Mouse (Mus musculus) intestine, embryonic 14.5 days (tissue): ENCODE data around the gene D630045J12Rik. TPM values are rescaled to one million over a fixed set of nuclear protein-coding genes. Genes with fewer than 3 reads are reported as not detected.

Source experiments
- ATAC-seq: fragments of 200-750 bp; cut with Nextera tagmentation; replicated peaks from 2 replicates; pipeline ENCODE4 v1.8.0; 2017; ENCODE audit warnings: low read depth, moderate number of reproducible peaks, moderate TSS enrichment, moderate library complexity; ENCODE audit not compliant: low FRiP score, low TSS enrichment
- DNase-seq: peaks from one replicate; pipeline ENCODE4 v3.0.0-alpha.2; 2018; ENCODE audit warnings: low spot score
- H3K27ac ChIP-seq: fragments of 300-500 bp; sonication (generic); 2 replicates; pipeline ENCODE4 v1.5.1; 2014; ENCODE audit warnings: low read depth, mild to moderate bottlenecking, control low read depth
- H3K27me3 ChIP-seq: fragments of 300-500 bp; sonication (generic); replicated peaks from 2 replicates; pipeline ENCODE4 v1.6.1; 2014; ENCODE audit warnings: low read length, control low read depth; ENCODE audit not compliant: control insufficient read depth, insufficient read depth
- H3K36me3 ChIP-seq: fragments of 300-500 bp; sonication (generic); 2 replicates; pipeline ENCODE4 v1.6.1; 2014; ENCODE audit warnings: low read length, control low read depth; ENCODE audit not compliant: control insufficient read depth, insufficient read depth
- H3K4me1 ChIP-seq: fragments of 300-500 bp; sonication (generic); replicated peaks from 2 replicates; pipeline ENCODE4 v1.6.1; 2014; ENCODE audit warnings: low read length, control low read depth, mixed read lengths; ENCODE audit not compliant: control insufficient read depth, insufficient read depth
- H3K4me2 ChIP-seq: fragments of 300-500 bp; sonication (generic); 2 replicates; pipeline ENCODE4 v1.6.1; 2014; ENCODE audit warnings: low read length
- H3K4me3 ChIP-seq: fragments of 300-500 bp; sonication (generic); 2 replicates; pipeline ENCODE4 v1.5.1; 2014; ENCODE audit warnings: low read depth, low read length, control low read depth, mixed read lengths
- H3K9ac ChIP-seq: fragments of 300-500 bp; sonication (generic); 2 replicates; pipeline ENCODE4 v1.6.1; 2014; ENCODE audit warnings: mild to moderate bottlenecking, low read length
- H3K9me3 ChIP-seq: fragments of 300-500 bp; sonication (generic); 2 replicates; pipeline ENCODE4 v1.6.1; 2016; ENCODE audit warnings: low read length, control low read depth; ENCODE audit not compliant: control insufficient read depth
- WGBS: fragments of 180-500 bp; shearing (Covaris S2); extraction: QIAGEN DNeasy Blood & Tissue Kit; methylation state at CpG from one replicate; pipeline ENCODE4 v1.1.7; 2014; 5-methylcytosine and 5-hydroxymethylcytosine counted together
- polyA plus RNA-seq: library from polyadenylated mRNA; unstranded; fragments of >200 nt; fragmentation: Nextera tagmentation; extraction: Ambion mirVana; gene quantifications from 2 replicates; pipeline ENCODE4 v1.2.1, GENCODE M21; 2014

The D630045J12Rik gene
- polyA plus RNA-seq, 1 experiment from 2014 or later, result 5.6 TPM

DNA sequence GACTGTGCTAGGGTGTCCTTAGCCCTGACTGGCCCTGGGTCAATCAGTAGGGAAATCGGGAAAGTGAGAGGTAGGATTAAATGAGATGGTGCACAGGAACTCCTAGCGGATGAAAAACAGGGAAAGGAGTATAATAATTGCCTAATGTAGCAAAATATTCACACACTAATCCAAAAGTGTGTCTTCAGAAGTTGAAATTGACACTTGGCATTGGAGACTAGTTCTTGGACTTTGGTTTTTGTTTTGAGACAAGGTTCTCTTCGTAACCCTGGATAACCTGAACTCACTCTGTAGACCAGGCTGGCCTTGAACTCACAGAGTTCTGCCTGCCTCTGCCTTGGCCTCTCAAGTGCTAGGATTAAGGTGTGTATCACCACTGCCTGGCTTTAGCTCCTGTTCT is 20.0 kb downstream of the D630045J12Rik start:
- no peaks in the 10 kb centered on the region for H3K36me3 ChIP-seq
- H3K27me3 ChIP-seq, result no peaks in the 10 kb centered on the region
- H3K4me3 ChIP-seq, result no peak overlapping the region
- WGBS, result 96% methylated on average over 3 of the region's 3 CpGs
- DNase-seq, result no peak
- H3K9ac ChIP-seq, result no peak overlapping the region
- peaks cover 12% of the 10 kb centered on the region for H3K4me1 ChIP-seq
- no peak for ATAC-seq
- no peak overlapping the region for H3K27ac ChIP-seq
- H3K9me3 ChIP-seq, result 0 out of 2 replicates have a peak, but pooled peaks cover 4% of the 10 kb centered on the region
- H3K4me2 ChIP-seq, result no peak overlapping the region

DNA sequence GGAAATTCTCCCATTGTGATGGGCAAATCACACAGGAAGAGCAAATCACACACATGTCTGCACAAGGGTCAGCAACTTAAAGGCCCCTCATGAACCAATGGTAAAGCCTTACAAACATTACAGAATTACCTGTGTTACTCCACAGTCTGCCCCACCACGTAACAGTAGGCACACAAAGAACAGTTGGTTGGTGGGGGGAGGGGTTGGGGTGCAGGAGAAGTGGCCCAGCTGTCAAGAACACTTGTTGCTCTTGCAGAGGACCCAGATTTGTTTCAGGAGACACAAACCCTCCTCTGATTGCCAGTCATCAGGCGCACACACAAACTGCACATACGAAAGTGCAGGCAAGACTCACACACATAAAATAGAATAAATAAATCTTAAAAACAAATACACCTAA is 20.9 kb downstream of the D630045J12Rik start:
- DNase-seq, result no peak
- no peak for ATAC-seq
- no peak overlapping the region for H3K4me2 ChIP-seq
- H3K9me3 ChIP-seq, result peaks cover 9% of the 10 kb centered on the region; the same call in 1 of the 2 replicates
- H3K27me3 ChIP-seq, result no peaks in the 10 kb centered on the region
- H3K9ac ChIP-seq, result no peak overlapping the region
- WGBS, result 75% methylated on average over 3 of the region's 3 CpGs
- H3K27ac ChIP-seq, result no peak overlapping the region
- H3K4me3 ChIP-seq, result no peak overlapping the region
- H3K36me3 ChIP-seq, result no peaks in the 10 kb centered on the region
- H3K4me1 ChIP-seq, result peaks cover 12% of the 10 kb centered on the region

DNA sequence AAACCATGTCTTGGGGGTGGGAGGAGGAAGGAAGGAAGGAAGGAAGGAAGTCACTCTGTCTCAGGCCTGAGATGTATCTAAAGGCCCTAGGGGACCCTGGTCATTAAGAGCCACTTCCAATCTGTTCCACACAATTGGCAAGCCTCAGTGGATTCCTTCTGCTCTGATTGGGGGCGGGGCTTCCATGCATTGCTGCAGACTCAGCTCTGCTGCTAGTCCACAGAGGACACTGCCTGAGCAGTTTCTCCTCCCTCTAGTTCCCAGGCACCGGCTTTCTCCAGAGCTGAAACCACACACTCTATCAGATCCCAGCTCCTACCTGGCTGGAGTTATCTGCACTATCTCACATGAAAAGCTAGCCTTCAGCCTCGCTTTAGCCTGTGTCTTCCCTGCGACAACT is 21.8 kb downstream of the D630045J12Rik start:
- Histone ChIP-seq H3K4me3 (no peak overlapping the region), H3K9ac (no peak overlapping the region), H3K27me3 (no peaks in the 10 kb centered on the region), H3K9me3 (peaks cover 9% of the 10 kb centered on the region; the same call in 1 of the 2 replicates), H3K36me3 (no peaks in the 10 kb centered on the region), H3K4me1 (peaks cover 12% of the 10 kb centered on the region), H3K4me2 (no peak overlapping the region), H3K27ac (no peak overlapping the region)
- WGBS, result 55% methylated on average over 4 of the region's 4 CpGs
- ATAC-seq (peak; percentile 43; the same call in 1 of the 2 replicates), DNase-seq (no peak)

DNA sequence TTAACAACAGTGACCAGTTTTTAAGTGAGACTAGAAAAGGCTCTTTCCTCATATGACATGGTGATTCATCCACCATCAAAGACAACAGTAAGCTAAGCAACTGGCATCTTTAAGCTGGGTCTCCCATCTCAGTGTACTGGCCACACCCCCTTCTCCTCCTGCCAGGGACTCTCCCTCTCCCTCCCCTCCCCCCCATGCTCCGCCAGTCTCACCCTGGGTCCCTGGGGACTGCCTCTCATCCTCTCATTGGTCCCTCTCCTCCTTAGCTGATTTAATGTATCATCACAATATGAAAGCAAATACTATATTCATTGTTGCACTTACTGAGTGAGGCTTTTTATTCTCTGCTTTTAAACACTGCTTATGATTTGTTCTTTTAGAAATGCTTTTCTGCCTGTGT is 29.7 kb downstream of the D630045J12Rik start:
- WGBS, result 50% methylated on average over 1 of the region's 1 CpGs
- ATAC-seq, result no peak
- H3K4me3 ChIP-seq, result no peak overlapping the region
- H3K27ac ChIP-seq, result no peak overlapping the region
- no peak overlapping the region for H3K9ac ChIP-seq
- no peaks in the 10 kb centered on the region for H3K4me1 ChIP-seq
- H3K27me3 ChIP-seq, result no peaks in the 10 kb centered on the region
- H3K9me3 ChIP-seq, result peaks cover 8% of the 10 kb centered on the region; the same call in 1 of the 2 replicates
- no peak overlapping the region for H3K4me2 ChIP-seq
- no peak for DNase-seq
- H3K36me3 ChIP-seq, result no peaks in the 10 kb centered on the region

DNA sequence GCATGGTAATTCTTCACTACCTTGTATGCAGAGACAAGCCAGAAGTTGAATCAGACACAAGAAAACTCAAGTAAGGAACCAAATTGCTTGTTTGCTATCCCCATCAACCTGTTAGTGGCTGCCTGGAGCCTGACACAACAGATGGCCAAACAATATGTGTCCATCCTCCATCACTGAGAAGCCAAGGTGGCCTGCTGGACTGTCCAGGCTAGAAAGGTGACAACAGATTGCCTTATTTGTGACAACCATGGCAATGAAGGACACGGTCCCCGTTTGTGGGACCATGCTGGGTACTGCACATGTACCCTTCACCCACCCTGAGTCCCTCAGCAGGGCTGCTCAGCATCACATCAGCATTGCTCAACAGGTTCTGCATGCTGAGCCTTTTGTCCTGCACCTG is 34.5 kb downstream of the D630045J12Rik start:
- H3K9me3 ChIP-seq, result no peaks in the 10 kb centered on the region
- H3K27ac ChIP-seq, result no peak overlapping the region
- WGBS, result 97% methylated on average over 2 of the region's 2 CpGs
- no peak for DNase-seq
- H3K27me3 ChIP-seq, result no peaks in the 10 kb centered on the region
- ATAC-seq, result no peak
- no peak overlapping the region for H3K4me2 ChIP-seq
- H3K36me3 ChIP-seq, result no peaks in the 10 kb centered on the region
- no peak overlapping the region for H3K9ac ChIP-seq
- no peaks in the 10 kb centered on the region for H3K4me1 ChIP-seq
- no peak overlapping the region for H3K4me3 ChIP-seq

DNA sequence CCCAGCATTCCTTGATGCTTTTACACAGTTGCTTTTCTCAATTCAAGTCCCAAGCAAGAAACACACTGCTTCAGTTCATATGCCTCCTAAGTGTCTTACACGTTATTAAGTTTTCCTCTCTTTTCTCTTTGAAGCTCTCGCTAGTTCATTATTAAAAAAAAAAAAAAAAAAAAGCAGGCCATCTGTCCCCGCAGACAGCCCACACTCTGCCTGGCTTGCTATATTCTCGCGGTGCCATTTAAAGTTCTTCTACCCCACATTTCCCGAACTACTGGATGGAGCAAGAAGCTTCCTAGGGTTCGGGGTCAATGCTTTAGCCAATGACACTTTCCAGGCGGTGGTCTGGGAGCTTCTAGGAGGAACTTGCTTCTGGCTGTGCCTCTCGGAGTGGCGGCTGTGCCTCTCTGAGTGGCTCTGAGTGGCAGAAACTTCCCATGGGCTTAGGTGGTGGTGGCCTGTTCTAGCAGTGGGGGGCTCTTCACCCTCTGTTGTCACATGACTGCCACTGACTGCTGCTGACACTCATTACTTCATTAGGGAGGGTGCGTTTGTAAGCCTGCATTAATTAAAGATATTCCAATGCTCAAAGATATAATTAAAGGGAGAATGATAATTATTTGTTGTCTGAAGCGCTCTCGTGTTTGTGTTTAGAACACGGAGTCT is 38.2 kb downstream of the D630045J12Rik start:
- 78% methylated on average over 14 of the region's 14 CpGs for WGBS
- H3K4me1 ChIP-seq, result no peaks in the 10 kb centered on the region
- DNase-seq, result no peak
- H3K9me3 ChIP-seq, result peaks cover 4% of the 10 kb centered on the region; the same call in 1 of the 2 replicates
- ATAC-seq, result no peak
- H3K4me3 ChIP-seq, result no peak overlapping the region
- H3K9ac ChIP-seq, result no peak overlapping the region
- H3K4me2 ChIP-seq, result no peak overlapping the region
- H3K27ac ChIP-seq, result no peak overlapping the region
- no peaks in the 10 kb centered on the region for H3K27me3 ChIP-seq
- H3K36me3 ChIP-seq, result no peaks in the 10 kb centered on the region

DNA sequence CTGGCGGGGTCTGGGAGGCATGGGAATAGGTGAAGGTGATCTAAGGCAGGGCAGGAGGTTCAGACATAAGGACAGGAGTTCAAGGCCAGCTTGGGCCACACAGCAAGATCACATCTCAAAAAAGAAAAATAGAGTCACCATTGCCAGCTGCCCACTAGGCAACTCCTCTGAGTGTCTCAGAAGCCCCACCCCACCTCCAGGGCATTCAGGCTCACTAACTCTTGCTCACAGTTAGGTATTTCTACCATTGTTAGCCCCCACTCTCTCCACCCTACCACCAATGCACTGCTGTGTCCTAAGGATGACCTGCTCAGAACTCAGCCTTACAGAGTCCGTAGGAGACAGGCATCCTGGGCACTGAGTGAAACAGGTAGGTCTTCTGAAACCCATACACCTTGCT is 46.2 kb downstream of the D630045J12Rik start:
- Histone ChIP-seq H3K4me2 (no peak overlapping the region), H3K36me3 (no peaks in the 10 kb centered on the region), H3K9ac (no peak overlapping the region), H3K4me1 (peaks cover 9% of the 10 kb centered on the region; the same call in 1 of the 2 replicates), H3K4me3 (no peak overlapping the region), H3K9me3 (no peaks in the 10 kb centered on the region), H3K27ac (no peak overlapping the region), H3K27me3 (no peaks in the 10 kb centered on the region)
- DNase-seq (no peak), ATAC-seq (no peak)
- WGBS, result 71% methylated on average over 2 of the region's 2 CpGs

DNA sequence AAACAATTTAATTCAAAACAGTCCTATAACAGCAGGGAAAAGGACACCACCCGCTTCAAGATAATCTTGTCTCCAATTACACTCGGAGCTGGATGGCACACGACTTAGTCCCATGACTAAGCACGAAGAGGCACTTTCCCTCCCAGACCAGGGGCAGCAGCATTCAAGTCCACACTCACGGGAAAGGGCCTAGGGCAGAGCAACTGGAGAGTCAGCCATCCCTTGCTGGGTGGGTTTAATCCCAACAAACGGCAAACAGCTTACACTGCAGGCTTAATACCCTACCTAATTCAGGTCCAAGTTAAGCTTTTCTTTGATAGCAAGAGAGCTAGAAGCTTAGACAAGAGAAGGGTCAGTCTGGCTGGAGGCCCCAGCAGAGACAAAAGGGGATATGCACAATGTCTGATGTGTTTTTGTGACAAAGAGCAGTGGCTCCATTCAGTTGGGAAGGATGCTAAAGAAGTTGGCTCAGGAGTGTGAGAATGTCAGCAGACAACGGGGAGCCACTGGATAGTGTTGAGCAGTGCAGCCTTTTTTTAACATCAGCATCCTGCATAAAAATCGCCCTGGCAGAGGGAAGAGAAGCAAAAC is 46.8 kb downstream of the D630045J12Rik start:
- Histone ChIP-seq H3K27me3 (no peaks in the 10 kb centered on the region), H3K4me2 (no peak overlapping the region), H3K36me3 (no peaks in the 10 kb centered on the region), H3K9me3 (no peaks in the 10 kb centered on the region), H3K9ac (no peak overlapping the region), H3K4me3 (no peak overlapping the region), H3K4me1 (peaks cover 10% of the 10 kb centered on the region; the same call in 1 of the 2 replicates), H3K27ac (peak overlapping the region; percentile 22; the same call in 1 of the 2 replicates)
- ATAC-seq (no peak), DNase-seq (no peak)
- 16% methylated on average over 8 of the region's 8 CpGs for WGBS

DNA sequence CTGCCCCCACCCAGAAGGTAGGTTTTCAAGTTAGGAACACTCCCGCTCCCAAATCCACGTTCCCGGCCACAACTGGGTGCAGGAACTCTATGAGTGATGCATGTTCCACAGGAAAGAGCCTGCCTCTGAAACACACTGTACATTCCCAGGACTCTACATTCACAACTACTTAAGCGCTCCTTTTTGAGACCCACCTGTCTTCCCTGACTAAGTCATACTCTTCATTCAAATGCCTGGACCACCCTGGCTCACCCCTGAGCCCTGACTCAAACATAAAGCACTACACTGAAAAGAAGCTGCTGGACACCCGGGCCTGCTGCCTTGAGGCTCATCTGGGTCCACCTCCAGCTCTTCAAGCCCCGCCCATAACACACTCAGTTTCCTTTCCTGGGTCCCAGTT is 48.4 kb downstream of the D630045J12Rik start:
- no peak overlapping the region for H3K4me3 ChIP-seq
- H3K27ac ChIP-seq, result no peak overlapping the region
- H3K27me3 ChIP-seq, result no peaks in the 10 kb centered on the region
- ATAC-seq, result no peak
- 86% methylated on average over 6 of the region's 6 CpGs for WGBS
- no peaks in the 10 kb centered on the region for H3K9me3 ChIP-seq
- no peak overlapping the region for H3K9ac ChIP-seq
- peaks cover 10% of the 10 kb centered on the region; the same call in 1 of the 2 replicates for H3K4me1 ChIP-seq
- H3K4me2 ChIP-seq, result no peak overlapping the region
- no peaks in the 10 kb centered on the region for H3K36me3 ChIP-seq
- DNase-seq, result no peak
